Mouse (Mus musculus) embryonic fibroblast, embryonic 13.5 days (primary cell): Measurements from ENCODE around the gene Nim1k.

Experiments used
- CTCF ChIP-seq: IDR thresholded peaks from 2 replicates; pipeline ENCODE4 v1.5.1; 2011; ENCODE audit warnings: mild to moderate bottlenecking, control low read depth, low read length, moderate library complexity, borderline replicate concordance; ENCODE audit not compliant: insufficient read depth
- POLR2A ChIP-seq: IDR thresholded peaks from 2 replicates; pipeline ENCODE4 v1.6.1; 2011; ENCODE audit warnings: low read depth, mild to moderate bottlenecking, control low read depth, low read length, moderate library complexity

DNA sequence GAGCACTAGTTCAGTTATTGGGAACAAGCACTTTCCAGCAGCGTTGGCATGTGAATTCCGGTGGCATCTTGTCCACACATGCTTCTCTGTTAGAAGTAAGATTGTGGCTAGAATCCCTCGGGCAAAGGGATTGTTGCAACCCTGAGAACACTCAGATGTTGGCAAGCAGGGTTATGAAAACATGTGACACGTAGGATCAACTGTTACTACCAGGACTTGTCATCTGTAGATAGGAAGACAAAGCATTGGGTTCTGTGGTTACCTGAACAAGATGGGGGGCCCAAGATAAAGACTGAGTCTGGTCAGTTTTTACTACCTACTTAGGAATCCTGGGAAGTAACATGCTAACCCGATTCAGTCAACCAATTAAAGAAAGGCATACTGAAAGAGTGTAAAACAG is 46.7 kb downstream of the Nim1k start:
- no peak for TF ChIP-seq CTCF
- no peak for TF ChIP-seq POLR2A
